Mouse (Mus musculus) forebrain, postnatal 0 days (tissue): ENCODE results near the gene Slc8a1. TPM values are rescaled to one million over a fixed set of nuclear protein-coding genes. Genes with fewer than 3 reads are reported as not detected.

ENCODE experiments used
- ATAC-seq: fragments of 200-750 bp; cut with Nextera tagmentation; 2 replicates; pipeline ENCODE4 v1.8.0; 2017; ENCODE audit warnings: mild to moderate bottlenecking, moderate library complexity
- DNase-seq: peaks from one replicate; pipeline ENCODE4 v3.0.0-alpha.2; 2015
- H3K27ac ChIP-seq: fragments of 300-500 bp; sonication (generic); 2 replicates; pipeline ENCODE4 v1.5.1; 2014; ENCODE audit warnings: low read depth, mild to moderate bottlenecking, antibody characterized with exemption, low read length, moderate library complexity, mixed read lengths
- H3K27me3 ChIP-seq: fragments of 300-500 bp; sonication (generic); 2 replicates; pipeline ENCODE4 v1.6.1; 2014; ENCODE audit warnings: mild to moderate bottlenecking, low read length, mixed read lengths; ENCODE audit not compliant: insufficient read depth
- H3K36me3 ChIP-seq: fragments of 300-500 bp; sonication (generic); 2 replicates; pipeline ENCODE4 v1.6.1; 2014; ENCODE audit warnings: mild to moderate bottlenecking, moderate library complexity; ENCODE audit not compliant: insufficient read depth
- H3K4me1 ChIP-seq: fragments of 300-500 bp; sonication (generic); 2 replicates; pipeline ENCODE4 v1.6.1; 2014; ENCODE audit warnings: antibody characterized with exemption; ENCODE audit not compliant: insufficient read depth
- H3K4me2 ChIP-seq: fragments of 300-500 bp; sonication (generic); 2 replicates; pipeline ENCODE4 v1.6.1; 2014; ENCODE audit warnings: low read depth, mild to moderate bottlenecking, moderate library complexity
- H3K4me3 ChIP-seq: fragments of 300-500 bp; sonication (generic); 2 replicates; pipeline ENCODE4 v1.5.1; 2014; ENCODE audit warnings: low read depth, low read length, mixed read lengths
- H3K9ac ChIP-seq: fragments of 300-500 bp; sonication (generic); 2 replicates; pipeline ENCODE4 v1.6.1; 2014; ENCODE audit warnings: mild to moderate bottlenecking
- H3K9me3 ChIP-seq: fragments of 300-500 bp; sonication (generic); 2 replicates; pipeline ENCODE4 v1.6.1; 2016; ENCODE audit warnings: low read length
- CTCF ChIP-seq: sonication (generic); IDR thresholded peaks from 2 replicates; pipeline ENCODE4 v1.5.1; 2016; ENCODE audit warnings: antibody characterized with exemption, control low read depth, low read depth
- WGBS: fragments of 180-500 bp; shearing (Covaris S2); extraction: QIAGEN DNeasy Blood & Tissue Kit; methylation state at CpG from one replicate; pipeline ENCODE4 v1.1.7; 2014; 5-methylcytosine and 5-hydroxymethylcytosine counted together
- polyA plus RNA-seq: library from polyadenylated mRNA; unstranded; fragments of >200 nt; fragmentation: Nextera tagmentation; extraction: Ambion mirVana; gene quantifications from 2 replicates; pipeline ENCODE4 v1.2.1, GENCODE M21; 2015
- total RNA-seq: library from RNA; depleted of rRNA; stranded (reverse); fragments of >200 nt; gene quantifications from 2 replicates; pipeline ENCODE4 v1.2.3, GENCODE M21; 2014

The Slc8a1 gene
- total and polyA plus RNA-seq, 2 experiments from 2014 or later: 16.9 to 143 TPM

- DNase-seq: no peak
- Histone ChIP-seq H3K9me3 (no peaks in the 10 kb centered on the region), H3K4me1 (no peaks in the 10 kb centered on the region), H3K27ac (no peak overlapping the region), H3K9ac (no peak overlapping the region), H3K36me3 (peaks cover 13% of the 10 kb centered on the region), H3K4me2 (no peak overlapping the region), H3K27me3 (no peaks in the 10 kb centered on the region), H3K4me3 (no peak overlapping the region)
- WGBS: 54% methylated on average over 5 of the region's 5 CpGs
- no peak for ATAC-seq
- no peak for TF ChIP-seq CTCF
Measured at GRCm38 (mm10) chr17:81433148-81433547, 305.0 kb downstream of the Slc8a1 start.

- Histone ChIP-seq H3K4me1 (no peaks in the 10 kb centered on the region), H3K9me3 (no peaks in the 10 kb centered on the region), H3K4me3 (no peak overlapping the region), H3K36me3 (peaks cover 13% of the 10 kb centered on the region), H3K27me3 (no peaks in the 10 kb centered on the region), H3K9ac (no peak overlapping the region), H3K27ac (no peak overlapping the region), H3K4me2 (no peak overlapping the region)
- WGBS: 71% methylated on average over 2 of the region's 2 CpGs
- no peak for ATAC-seq
- DNase-seq: no peak
- TF ChIP-seq CTCF: no peak
Measured at GRCm38 (mm10) chr17:81432733-81433132, 305.4 kb downstream of the Slc8a1 start.

- Histone ChIP-seq H3K36me3 (peaks cover 6% of the 10 kb centered on the region; the same call in 1 of the 2 replicates), H3K4me2 (no peak overlapping the region), H3K27me3 (no peaks in the 10 kb centered on the region), H3K9ac (no peak overlapping the region), H3K4me3 (no peak overlapping the region), H3K4me1 (no peaks in the 10 kb centered on the region), H3K9me3 (no peaks in the 10 kb centered on the region), H3K27ac (no peak overlapping the region)
- TF ChIP-seq CTCF: no peak
- DNase-seq (peak; percentile 40), ATAC-seq (peak; percentile 29; the same call in 1 of the 2 replicates)
- 75% methylated on average over 7 of the region's 7 CpGs for WGBS
Measured at GRCm38 (mm10) chr17:81427245-81427644, 310.9 kb downstream of the Slc8a1 start.

- H3K27me3 ChIP-seq: no peaks in the 10 kb centered on the region
- no peak overlapping the region for H3K4me2 ChIP-seq
- no peaks in the 10 kb centered on the region for H3K9me3 ChIP-seq
- no peak overlapping the region for H3K27ac ChIP-seq
- no peaks in the 10 kb centered on the region for H3K4me1 ChIP-seq
- WGBS: 58% methylated on average over 10 of the region's 10 CpGs
- H3K4me3 ChIP-seq: no peak overlapping the region
- TF ChIP-seq CTCF: no peak
- DNase-seq (no peak), ATAC-seq (no peak)
- no peak overlapping the region for H3K9ac ChIP-seq
- H3K36me3 ChIP-seq: peaks cover 11% of the 10 kb centered on the region; the same call in 1 of the 2 replicates
Measured at GRCm38 (mm10) chr17:81424256-81424912, 313.8 kb downstream of the Slc8a1 start.

- Histone ChIP-seq H3K4me3 (no peak overlapping the region), H3K9me3 (no peaks in the 10 kb centered on the region), H3K27me3 (no peaks in the 10 kb centered on the region), H3K4me2 (no peak overlapping the region), H3K36me3 (0 out of 2 replicates have a peak, but pooled peaks cover 15% of the 10 kb centered on the region), H3K9ac (no peak overlapping the region), H3K27ac (no peak overlapping the region), H3K4me1 (no peaks in the 10 kb centered on the region)
- ATAC-seq (peak; percentile 81), DNase-seq (peak; percentile 59)
- WGBS: 37% methylated on average over 10 of the region's 10 CpGs
- TF ChIP-seq CTCF: no peak
Measured at GRCm38 (mm10) chr17:81419802-81420459, 318.2 kb downstream of the Slc8a1 start.

GRCm38 (mm10) chr17:81416361-81417114 lies 321.6 kb downstream of the Slc8a1 start:
- DNase-seq (no peak), ATAC-seq (no peak)
- no peaks in the 10 kb centered on the region for H3K27me3 ChIP-seq
- WGBS: 82% methylated on average over 6 of the region's 6 CpGs
- H3K9ac ChIP-seq: no peak overlapping the region
- H3K36me3 ChIP-seq: 0 out of 2 replicates have a peak, but pooled peaks cover 9% of the 10 kb centered on the region
- no peak overlapping the region for H3K4me2 ChIP-seq
- H3K9me3 ChIP-seq: no peaks in the 10 kb centered on the region
- no peak overlapping the region for H3K27ac ChIP-seq
- no peak for TF ChIP-seq CTCF
- no peaks in the 10 kb centered on the region for H3K4me1 ChIP-seq
- no peak overlapping the region for H3K4me3 ChIP-seq

GRCm38 (mm10) chr17:81412736-81413135 lies 325.4 kb downstream of the Slc8a1 start:
- 94% methylated on average over 4 of the region's 4 CpGs for WGBS
- no peak for TF ChIP-seq CTCF

More at GRCm38 (mm10) chr17:81412736-81413135, 325.4 kb downstream of the Slc8a1 start:
- H3K4me2 ChIP-seq: no peak overlapping the region
- no peak overlapping the region for H3K4me3 ChIP-seq
- no peaks in the 10 kb centered on the region for H3K4me1 ChIP-seq
- ATAC-seq (no peak), DNase-seq (no peak)
- no peaks in the 10 kb centered on the region for H3K9me3 ChIP-seq
- H3K36me3 ChIP-seq: peaks cover 8% of the 10 kb centered on the region
- no peaks in the 10 kb centered on the region for H3K27me3 ChIP-seq
- no peak overlapping the region for H3K9ac ChIP-seq
- H3K27ac ChIP-seq: no peak overlapping the region
